In genomic region chr3:143090886-143091285, GRCm38 (mm10) we compare ENCODE assay signal across 8 mouse cellular contexts.
DNase-seq lines count a peak whose midpoint lies in the region; ATAC-seq lines count a peak whose summit lies in the region.

No protein-coding gene starts in this region.

- peak overlapping the region; percentile 62 for H3K27ac ChIP-seq in intestine, embryonic 16.5 days (ENCODE audit: low read length)

- H3K4me2 ChIP-seq in intestine, embryonic 16.5 days (ENCODE audit: low read depth, low read length): no peak overlapping the region

- no peak overlapping the region for H3K4me3 ChIP-seq in intestine, embryonic 16.5 days (ENCODE audit: low read length)

- peak; percentile 48 for DNase-seq in embryo, embryonic 10 days (ENCODE audit: low spot score)
- DNase-seq in embryo, embryonic 9.5 days (ENCODE audit: extremely low spot score): no peak
- peak; percentile 39 for DNase-seq in mesoderm, embryonic 11.5 days (ENCODE audit: low read depth, low spot score)
- no peak for DNase-seq in layer of hippocampus, adult 8-10 months (ENCODE audit: low spot score in 2 of 2)
- DNase-seq in c-Kit-positive CD71-positive TER-119-positive erythroid progenitor cells, embryonic 14.5 days (ENCODE audit: low spot score): no peak
- no peak for DNase-seq in cerebellum, adult 9-10 months

- H3K9me3 ChIP-seq in intestine, embryonic 16.5 days (ENCODE audit: control insufficient read depth, low read length): no peaks in the 10 kb centered on the region

- no peaks in the 10 kb centered on the region for H3K27me3 ChIP-seq in intestine, embryonic 16.5 days (replicated peaks; ENCODE audit: control insufficient read depth, insufficient read depth, low read length)

- 25% methylated on average over 9 of the region's 9 CpGs for WGBS in intestine, embryonic 16.5 days

- H3K9ac ChIP-seq in intestine, embryonic 16.5 days (ENCODE audit: low read depth, low read length): no peak overlapping the region

- peak; percentile 50 for ATAC-seq in granulocyte monocyte progenitor cell, adult 5-6 weeks (replicated peaks; ENCODE audit: poor library complexity, severe bottlenecking)
- ATAC-seq in intestine, embryonic 16.5 days: peak; percentile 100

- H3K36me3 ChIP-seq in intestine, embryonic 16.5 days (ENCODE audit: control insufficient read depth, insufficient read depth, low read length): no peaks in the 10 kb centered on the region

- peaks cover 7% of the 10 kb centered on the region; the same call in 1 of the 2 replicates for H3K4me1 ChIP-seq in intestine, embryonic 16.5 days (ENCODE audit: control insufficient read depth, insufficient read depth, low read length)

Comparison
In these comparisons a context has a peak if more than half of its experiments do, and no peak if none do; other contexts are left out.
1. DNase-seq: peak in embryo, embryonic 10 days (single experiment) and mesoderm, embryonic 11.5 days (single experiment); none in embryo, embryonic 9.5 days (single experiment), layer of hippocampus, adult 8-10 months (0 of 2), c-Kit-positive CD71-positive TER-119-positive erythroid progenitor cells, embryonic 14.5 days (single experiment) and cerebellum, adult 9-10 months (single experiment).